Mouse (Mus musculus): ENCODE measurements around the gene Rab5b.

- TF ChIP-seq EP300 (optimal IDR thresholded peaks at IDR 0.05): no peak
- no peak for TF ChIP-seq CTCF (IDR thresholded peaks at IDR 0.05; ENCODE audit: low read depth)
Observed at GRCm38 (mm10) chr10:128635697-128636096, 60.4 kb downstream of the Rab5b start.

Data from stomach, postnatal 0 days (tissue).